Mouse (Mus musculus): Measurements from ENCODE around the gene Spata16. TPM values are rescaled to one million over a fixed set of nuclear protein-coding genes. Genes with fewer than 3 reads are reported as not detected.

The Spata16 gene
- total and polyA plus RNA-seq, 2 experiments from 2014 or later: not detected

GRCm38 (mm10) chr3:26920986-26921385 is 283.6 kb downstream of the Spata16 start:
- H3K4me2 ChIP-seq (ENCODE audit: low read depth, low read length): no peak overlapping the region
- H3K27me3 ChIP-seq (ENCODE audit: control insufficient read depth, insufficient read depth, low read length): no peaks in the 10 kb centered on the region
- TF ChIP-seq EP300 (IDR thresholded peaks at IDR 0.05; ENCODE audit: low read depth) (no peak), CTCF (IDR thresholded peaks at IDR 0.05; ENCODE audit: low read depth) (no peak)
- ATAC-seq (ENCODE audit: insufficient read depth, low read depth) (no peak), DNase-seq (ENCODE audit: low spot score) (no peak)
- no peaks in the 10 kb centered on the region for H3K36me3 ChIP-seq (replicated peaks; ENCODE audit: control insufficient read depth, insufficient read depth, low read length)
- WGBS: 52% methylated on average over 7 of the region's 7 CpGs
- H3K4me1 ChIP-seq (ENCODE audit: control insufficient read depth, insufficient read depth): no peaks in the 10 kb centered on the region
- no peak overlapping the region for H3K9ac ChIP-seq (replicated peaks; ENCODE audit: low read depth, low read length)
- no peaks in the 10 kb centered on the region for H3K9me3 ChIP-seq (replicated peaks; ENCODE audit: control insufficient read depth, low read length)
- no peak overlapping the region for H3K4me3 ChIP-seq (ENCODE audit: low read depth, low read length)
- no peak overlapping the region for H3K27ac ChIP-seq (ENCODE audit: low read depth)

- Histone ChIP-seq H3K27ac (ENCODE audit: low read depth) (no peak overlapping the region), H3K36me3 (replicated peaks; ENCODE audit: control insufficient read depth, insufficient read depth, low read length) (no peaks in the 10 kb centered on the region), H3K27me3 (ENCODE audit: control insufficient read depth, insufficient read depth, low read length) (no peaks in the 10 kb centered on the region), H3K9ac (replicated peaks; ENCODE audit: low read depth, low read length) (no peak overlapping the region), H3K4me3 (ENCODE audit: low read depth, low read length) (no peak overlapping the region), H3K4me1 (ENCODE audit: control insufficient read depth, insufficient read depth) (no peaks in the 10 kb centered on the region), H3K4me2 (ENCODE audit: low read depth, low read length) (no peak overlapping the region), H3K9me3 (replicated peaks; ENCODE audit: control insufficient read depth, low read length) (no peaks in the 10 kb centered on the region)
- no peak for DNase-seq (ENCODE audit: low spot score)
- no peak for ATAC-seq (ENCODE audit: insufficient read depth, low read depth)
- TF ChIP-seq EP300 (IDR thresholded peaks at IDR 0.05; ENCODE audit: low read depth) (no peak), CTCF (IDR thresholded peaks at IDR 0.05; ENCODE audit: low read depth) (no peak)
- 86% methylated on average over 2 of the region's 2 CpGs for WGBS
Measured at GRCm38 (mm10) chr3:26921576-26921975, 284.2 kb downstream of the Spata16 start.

- H3K9me3 ChIP-seq (replicated peaks; ENCODE audit: control insufficient read depth, low read length): no peaks in the 10 kb centered on the region
- no peaks in the 10 kb centered on the region for H3K36me3 ChIP-seq (replicated peaks; ENCODE audit: control insufficient read depth, insufficient read depth, low read length)
- H3K9ac ChIP-seq (replicated peaks; ENCODE audit: low read depth, low read length): no peak overlapping the region
- H3K4me1 ChIP-seq (ENCODE audit: control insufficient read depth, insufficient read depth): no peaks in the 10 kb centered on the region
- DNase-seq (ENCODE audit: low spot score): no peak
- no peak overlapping the region for H3K27ac ChIP-seq (ENCODE audit: low read depth)
- H3K27me3 ChIP-seq (ENCODE audit: control insufficient read depth, insufficient read depth, low read length): no peaks in the 10 kb centered on the region
- TF ChIP-seq EP300 (IDR thresholded peaks at IDR 0.05; ENCODE audit: low read depth) (no peak), CTCF (IDR thresholded peaks at IDR 0.05; ENCODE audit: low read depth) (no peak)
- WGBS: 81% methylated on average over 5 of the region's 5 CpGs
- no peak for ATAC-seq (ENCODE audit: insufficient read depth, low read depth)
- H3K4me2 ChIP-seq (ENCODE audit: low read depth, low read length): no peak overlapping the region
- H3K4me3 ChIP-seq (ENCODE audit: low read depth, low read length): no peak overlapping the region
Measured at GRCm38 (mm10) chr3:26923391-26923790, 286.0 kb downstream of the Spata16 start.

DNA sequence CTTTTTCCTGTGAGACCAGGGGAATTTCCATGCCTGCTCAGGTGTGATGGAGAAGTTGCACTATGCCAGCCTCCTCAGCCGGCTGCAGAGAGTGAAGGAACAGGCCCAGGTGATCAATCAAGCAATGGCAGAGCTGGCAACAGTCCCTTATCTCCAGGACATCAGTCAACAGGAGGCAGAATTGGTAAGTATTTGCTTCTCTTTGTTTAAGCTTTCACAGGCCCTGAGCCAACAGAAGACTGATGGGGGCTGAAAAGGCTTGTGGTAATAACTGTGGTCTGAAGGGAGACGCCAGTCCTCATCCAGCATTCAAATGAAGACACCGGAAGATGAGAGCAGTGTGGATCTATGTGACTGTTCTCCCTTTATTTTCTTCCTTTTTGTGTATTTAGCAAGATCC is 286.8 kb downstream of the Spata16 start:
- 51% methylated on average over 3 of the region's 3 CpGs for WGBS
- DNase-seq (ENCODE audit: low spot score) (no peak), ATAC-seq (ENCODE audit: insufficient read depth, low read depth) (no peak)
- Histone ChIP-seq H3K27ac (ENCODE audit: low read depth) (no peak overlapping the region), H3K4me1 (ENCODE audit: control insufficient read depth, insufficient read depth) (no peaks in the 10 kb centered on the region), H3K4me3 (ENCODE audit: low read depth, low read length) (no peak overlapping the region), H3K27me3 (ENCODE audit: control insufficient read depth, insufficient read depth, low read length) (no peaks in the 10 kb centered on the region), H3K9me3 (replicated peaks; ENCODE audit: control insufficient read depth, low read length) (no peaks in the 10 kb centered on the region), H3K4me2 (ENCODE audit: low read depth, low read length) (no peak overlapping the region), H3K9ac (replicated peaks; ENCODE audit: low read depth, low read length) (no peak overlapping the region), H3K36me3 (replicated peaks; ENCODE audit: control insufficient read depth, insufficient read depth, low read length) (no peaks in the 10 kb centered on the region)
- TF ChIP-seq EP300 (IDR thresholded peaks at IDR 0.05; ENCODE audit: low read depth) (no peak), CTCF (IDR thresholded peaks at IDR 0.05; ENCODE audit: low read depth) (no peak)

GRCm38 (mm10) chr3:26933079-26933478 is 295.7 kb downstream of the Spata16 start:
- Histone ChIP-seq H3K9me3 (replicated peaks; ENCODE audit: control insufficient read depth, low read length) (no peaks in the 10 kb centered on the region), H3K4me1 (ENCODE audit: control insufficient read depth, insufficient read depth) (no peaks in the 10 kb centered on the region), H3K27me3 (ENCODE audit: control insufficient read depth, insufficient read depth, low read length) (no peaks in the 10 kb centered on the region), H3K9ac (replicated peaks; ENCODE audit: low read depth, low read length) (no peak overlapping the region), H3K4me3 (ENCODE audit: low read depth, low read length) (no peak overlapping the region), H3K36me3 (replicated peaks; ENCODE audit: control insufficient read depth, insufficient read depth, low read length) (no peaks in the 10 kb centered on the region), H3K4me2 (ENCODE audit: low read depth, low read length) (no peak overlapping the region), H3K27ac (ENCODE audit: low read depth) (no peak overlapping the region)
- WGBS: 76% methylated on average over 3 of the region's 3 CpGs
- ATAC-seq (ENCODE audit: insufficient read depth, low read depth) (no peak), DNase-seq (ENCODE audit: low spot score) (no peak)
- TF ChIP-seq EP300 (IDR thresholded peaks at IDR 0.05; ENCODE audit: low read depth) (no peak), CTCF (IDR thresholded peaks at IDR 0.05; ENCODE audit: low read depth) (no peak)

DNA sequence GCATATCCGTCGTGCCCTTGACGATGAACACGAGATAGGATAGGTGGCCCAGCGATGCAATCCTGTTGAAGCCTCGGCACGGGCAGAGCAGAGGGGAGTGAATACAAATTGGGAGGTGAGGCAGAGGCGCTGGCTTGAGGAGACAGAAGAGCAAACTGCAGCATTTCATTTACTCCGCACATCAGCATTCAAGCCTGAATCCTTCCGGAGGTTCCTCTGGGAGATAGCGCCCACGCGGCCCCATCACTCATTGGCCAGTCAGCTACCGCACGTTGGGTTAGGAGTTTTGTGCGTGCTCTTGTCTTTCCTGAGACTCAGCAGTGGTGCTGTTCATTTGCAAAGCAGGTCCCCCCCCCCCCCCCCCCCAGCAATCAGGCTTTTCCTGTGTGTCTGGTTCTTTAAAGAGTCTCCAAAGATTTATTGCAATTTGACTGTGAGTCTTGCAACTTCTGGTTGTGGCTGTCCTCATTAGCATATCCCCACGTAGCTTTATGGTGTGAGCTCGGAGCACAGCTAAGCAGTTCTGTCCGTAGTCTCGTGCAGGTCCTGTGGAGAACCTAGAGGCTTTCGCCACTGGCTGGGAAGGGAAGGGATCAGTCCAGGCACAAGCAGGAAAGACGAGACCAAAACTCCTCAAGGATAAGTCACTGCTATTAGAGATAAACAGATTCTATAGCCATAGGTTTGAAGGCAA is 299.6 kb downstream of the Spata16 start:
- H3K4me1 ChIP-seq (ENCODE audit: control insufficient read depth, insufficient read depth): no peaks in the 10 kb centered on the region
- no peak overlapping the region for H3K4me3 ChIP-seq (ENCODE audit: low read depth, low read length)
- TF ChIP-seq CTCF (IDR thresholded peaks at IDR 0.05; ENCODE audit: low read depth) (no peak), EP300 (IDR thresholded peaks at IDR 0.05; ENCODE audit: low read depth) (no peak)
- no peaks in the 10 kb centered on the region for H3K36me3 ChIP-seq (replicated peaks; ENCODE audit: control insufficient read depth, insufficient read depth, low read length)
- H3K4me2 ChIP-seq (ENCODE audit: low read depth, low read length): no peak overlapping the region
- no peak overlapping the region for H3K9ac ChIP-seq (replicated peaks; ENCODE audit: low read depth, low read length)
- no peak for ATAC-seq (ENCODE audit: insufficient read depth, low read depth)
- H3K27me3 ChIP-seq (ENCODE audit: control insufficient read depth, insufficient read depth, low read length): no peaks in the 10 kb centered on the region
- WGBS: 64% methylated on average over 22 of the region's 22 CpGs
- H3K9me3 ChIP-seq (replicated peaks; ENCODE audit: control insufficient read depth, low read length): no peaks in the 10 kb centered on the region
- H3K27ac ChIP-seq (ENCODE audit: low read depth): no peak overlapping the region
- DNase-seq (ENCODE audit: low spot score): no peak

All from heart, postnatal 0 days (tissue).